Mouse (Mus musculus) forebrain, postnatal 0 days (tissue): ENCODE results near the gene Ugt1a5. TPM values are rescaled to one million over a fixed set of nuclear protein-coding genes. Genes with fewer than 3 reads are reported as not detected.
"Not testable (repeated sequence)": the region's sequence is repeated elsewhere in the genome, so short reads cannot be mapped to it uniquely, and the experiment has no call there.

Experiments used
- ATAC-seq: fragments of 200-750 bp; cut with Nextera tagmentation; 2 replicates; pipeline ENCODE4 v1.8.0; 2017; ENCODE audit warnings: mild to moderate bottlenecking, moderate library complexity
- DNase-seq: peaks from one replicate; pipeline ENCODE4 v3.0.0-alpha.2; 2015
- H3K27ac ChIP-seq: fragments of 300-500 bp; sonication (generic); 2 replicates; pipeline ENCODE4 v1.5.1; 2014; ENCODE audit warnings: low read depth, mild to moderate bottlenecking, antibody characterized with exemption, low read length, moderate library complexity, mixed read lengths
- H3K27me3 ChIP-seq: fragments of 300-500 bp; sonication (generic); 2 replicates; pipeline ENCODE4 v1.6.1; 2014; ENCODE audit warnings: mild to moderate bottlenecking, low read length, mixed read lengths; ENCODE audit not compliant: insufficient read depth
- H3K36me3 ChIP-seq: fragments of 300-500 bp; sonication (generic); 2 replicates; pipeline ENCODE4 v1.6.1; 2014; ENCODE audit warnings: mild to moderate bottlenecking, moderate library complexity; ENCODE audit not compliant: insufficient read depth
- H3K4me1 ChIP-seq: fragments of 300-500 bp; sonication (generic); 2 replicates; pipeline ENCODE4 v1.6.1; 2014; ENCODE audit warnings: antibody characterized with exemption; ENCODE audit not compliant: insufficient read depth
- H3K4me2 ChIP-seq: fragments of 300-500 bp; sonication (generic); 2 replicates; pipeline ENCODE4 v1.6.1; 2014; ENCODE audit warnings: low read depth, mild to moderate bottlenecking, moderate library complexity
- H3K4me3 ChIP-seq: fragments of 300-500 bp; sonication (generic); 2 replicates; pipeline ENCODE4 v1.5.1; 2014; ENCODE audit warnings: low read depth, low read length, mixed read lengths
- H3K9ac ChIP-seq: fragments of 300-500 bp; sonication (generic); 2 replicates; pipeline ENCODE4 v1.6.1; 2014; ENCODE audit warnings: mild to moderate bottlenecking
- H3K9me3 ChIP-seq: fragments of 300-500 bp; sonication (generic); 2 replicates; pipeline ENCODE4 v1.6.1; 2016; ENCODE audit warnings: low read length
- CTCF ChIP-seq: sonication (generic); IDR thresholded peaks from 2 replicates; pipeline ENCODE4 v1.5.1; 2016; ENCODE audit warnings: antibody characterized with exemption, control low read depth, low read depth
- WGBS: fragments of 180-500 bp; shearing (Covaris S2); extraction: QIAGEN DNeasy Blood & Tissue Kit; methylation state at CpG from one replicate; pipeline ENCODE4 v1.1.7; 2014; 5-methylcytosine and 5-hydroxymethylcytosine counted together
- polyA plus RNA-seq: library from polyadenylated mRNA; unstranded; fragments of >200 nt; fragmentation: Nextera tagmentation; extraction: Ambion mirVana; gene quantifications from 2 replicates; pipeline ENCODE4 v1.2.1, GENCODE M21; 2015
- total RNA-seq: library from RNA; depleted of rRNA; stranded (reverse); fragments of >200 nt; gene quantifications from 2 replicates; pipeline ENCODE4 v1.2.3, GENCODE M21; 2014

The Ugt1a5 gene
- total and polyA plus RNA-seq, 2 experiments from 2014 or later: not detected

- no peaks in the 10 kb centered on the region for H3K36me3 ChIP-seq
- H3K27ac ChIP-seq: no peak overlapping the region
- no peaks in the 10 kb centered on the region for H3K27me3 ChIP-seq
- H3K4me1 ChIP-seq: no peaks in the 10 kb centered on the region
- no peak overlapping the region for H3K4me2 ChIP-seq
- no peak overlapping the region for H3K4me3 ChIP-seq
- peaks cover 43% of the 10 kb centered on the region for H3K9me3 ChIP-seq
- no peak overlapping the region for H3K9ac ChIP-seq
- WGBS: 69% methylated on average over 2 of the region's 2 CpGs
- no peak for ATAC-seq
- no peak for TF ChIP-seq CTCF
- DNase-seq: no peak
Observed at GRCm38 (mm10) chr1:88224029-88224776, 58.4 kb downstream of the Ugt1a5 start.

GRCm38 (mm10) chr1:88225301-88225700 lies 59.5 kb downstream of the Ugt1a5 start:
- WGBS: 45% methylated on average over 2 of the region's 2 CpGs
- peaks cover 54% of the 10 kb centered on the region for H3K9me3 ChIP-seq
- ATAC-seq, H3K27ac ChIP-seq, H3K4me1 ChIP-seq, H3K4me2 ChIP-seq, H3K36me3 ChIP-seq, H3K27me3 ChIP-seq, DNase-seq, H3K4me3 ChIP-seq, H3K9ac ChIP-seq: not testable (repeated sequence)

- H3K9ac ChIP-seq: no peak overlapping the region
- no peak overlapping the region for H3K4me2 ChIP-seq
- no peak overlapping the region for H3K4me3 ChIP-seq
- DNase-seq (no peak), ATAC-seq (no peak)
- H3K36me3 ChIP-seq: no peaks in the 10 kb centered on the region
- H3K4me1 ChIP-seq: no peaks in the 10 kb centered on the region
- no peak for TF ChIP-seq CTCF
- no peak overlapping the region for H3K27ac ChIP-seq
- H3K9me3 ChIP-seq: peaks cover 59% of the 10 kb centered on the region
- H3K27me3 ChIP-seq: no peaks in the 10 kb centered on the region
Observed at GRCm38 (mm10) chr1:88225741-88226140, 59.9 kb downstream of the Ugt1a5 start.

GRCm38 (mm10) chr1:88226670-88227379 lies 61.0 kb downstream of the Ugt1a5 start, which contains the start of gene Mroh2a:
Gene Mroh2a, plus strand, starts transcription at chr1:88226986.
- H3K4me3 ChIP-seq: no peak within 1 kb of the TSS
- DNase-seq (no peak), ATAC-seq (no peak)
- TF ChIP-seq CTCF: no peak
- no peak within 1 kb of the TSS for H3K27ac ChIP-seq
- no peak within 1 kb of the TSS for H3K4me2 ChIP-seq
- H3K4me1 ChIP-seq: no peaks in the 10 kb centered on the region
- peaks cover 69% of the 10 kb centered on the region for H3K9me3 ChIP-seq
- no peak within 1 kb of the TSS for H3K9ac ChIP-seq
- H3K36me3 ChIP-seq: no peaks in the 10 kb centered on the region
- no peaks in the 10 kb centered on the region for H3K27me3 ChIP-seq
- 54% methylated on average over 5 of the region's 5 CpGs for WGBS

- no peak for ATAC-seq
- 60% methylated on average over 2 of the region's 2 CpGs for WGBS
- Histone ChIP-seq H3K27ac (no peak overlapping the region), H3K27me3 (no peaks in the 10 kb centered on the region), H3K36me3 (no peaks in the 10 kb centered on the region), H3K4me2 (no peak overlapping the region), H3K9me3 (peaks cover 72% of the 10 kb centered on the region), H3K4me1 (no peaks in the 10 kb centered on the region), H3K9ac (no peak overlapping the region), H3K4me3 (no peak overlapping the region)
- DNase-seq: no peak
- TF ChIP-seq CTCF: no peak
Observed at GRCm38 (mm10) chr1:88227482-88227881, 61.7 kb downstream of the Ugt1a5 start.

GRCm38 (mm10) chr1:88228121-88228520 lies 62.3 kb downstream of the Ugt1a5 start:
- no peak for TF ChIP-seq CTCF
- no peak overlapping the region for H3K9ac ChIP-seq
- WGBS: 72% methylated on average over 7 of the region's 7 CpGs
- no peaks in the 10 kb centered on the region for H3K36me3 ChIP-seq
- H3K4me1 ChIP-seq: no peaks in the 10 kb centered on the region
- H3K27me3 ChIP-seq: no peaks in the 10 kb centered on the region
- H3K4me3 ChIP-seq: no peak overlapping the region
- DNase-seq (no peak), ATAC-seq (no peak)
- H3K27ac ChIP-seq: no peak overlapping the region
- no peak overlapping the region for H3K4me2 ChIP-seq
- peaks cover 79% of the 10 kb centered on the region for H3K9me3 ChIP-seq

GRCm38 (mm10) chr1:88229566-88229965 lies 63.8 kb downstream of the Ugt1a5 start:
- no peak for DNase-seq
- no peak for TF ChIP-seq CTCF
- no peak overlapping the region for H3K27ac ChIP-seq
- ATAC-seq: no peak
- H3K27me3 ChIP-seq: no peaks in the 10 kb centered on the region
- no peak overlapping the region for H3K4me3 ChIP-seq
- no peaks in the 10 kb centered on the region for H3K4me1 ChIP-seq
- no peak overlapping the region for H3K9ac ChIP-seq
- H3K4me2 ChIP-seq: no peak overlapping the region
- 80% methylated on average over 3 of the region's 3 CpGs for WGBS
- H3K9me3 ChIP-seq: peaks cover 93% of the 10 kb centered on the region
- no peaks in the 10 kb centered on the region for H3K36me3 ChIP-seq
